Mouse (Mus musculus) liver, embryonic 14.5 days (tissue): ENCODE data around the gene Cyp2d11. TPM values are rescaled to one million over a fixed set of nuclear protein-coding genes. Genes with fewer than 3 reads are reported as not detected.
A peak's percentile ranks its signal among the peaks of the same experiment; 100 is the strongest.

Experiments
- ATAC-seq: fragments of 200-750 bp; cut with Nextera tagmentation; 2 replicates; pipeline ENCODE4 v1.8.0; 2017; ENCODE audit warnings: moderate number of reproducible peaks, mild to moderate bottlenecking, moderate library complexity; ENCODE audit not compliant: insufficient read depth
- DNase-seq, 3 experiments: peaks; one replicate each; pipeline ENCODE4 v3.0.0-alpha.2; 2012 to 2013; ENCODE audit warnings: low read depth in 3 of 3, low spot score in 3 of 3
- H3K27ac ChIP-seq: fragments of 300-500 bp; sonication (generic); 2 replicates; pipeline ENCODE4 v1.5.1; 2014; ENCODE audit warnings: moderate library complexity, mild to moderate bottlenecking, control low read depth, inconsistent platforms
- H3K27me3 ChIP-seq: fragments of 300-500 bp; sonication (generic); 2 replicates; pipeline ENCODE4 v1.6.1; 2014; ENCODE audit warnings: mild to moderate bottlenecking, low read length, moderate library complexity; ENCODE audit not compliant: control insufficient read depth, insufficient read depth
- H3K36me3 ChIP-seq: fragments of 300-500 bp; sonication (generic); replicated peaks from 2 replicates; pipeline ENCODE4 v1.6.1; 2014; ENCODE audit warnings: low read depth; ENCODE audit not compliant: control insufficient read depth, insufficient read depth
- H3K4me1 ChIP-seq, 2 experiments: fragments of 200-500 bp in 1 of 2; fragments of 300-500 bp in 1 of 2; sonication (generic) in 1 of 2; replicated peaks; 2 replicates each; pipeline ENCODE4 v1.6.1; 2012 to 2014; ENCODE audit warnings: antibody characterized with exemption in 1 of 2, inconsistent platforms in 1 of 2, low read length in 1 of 2; ENCODE audit not compliant: control insufficient read depth in 2 of 2, insufficient read depth in 2 of 2
- H3K4me2 ChIP-seq: fragments of 300-500 bp; sonication (generic); 2 replicates; pipeline ENCODE4 v1.6.1; 2014; ENCODE audit warnings: low read depth, mild to moderate bottlenecking, control low read depth, moderate library complexity
- H3K4me3 ChIP-seq, 2 experiments: fragments of 200-500 bp in 1 of 2; fragments of 300-500 bp in 1 of 2; sonication (generic) in 1 of 2; 2 replicates each; pipeline ENCODE4 v1.5.1; 2012 to 2014; ENCODE audit warnings: low read depth in 2 of 2, low read length in 2 of 2, mild to moderate bottlenecking in 2 of 2, control low read depth in 1 of 2, inconsistent platforms in 1 of 2, moderate library complexity in 1 of 2; ENCODE audit not compliant: insufficient read depth in 1 of 2
- H3K9ac ChIP-seq: fragments of 300-500 bp; sonication (generic); replicated peaks from 2 replicates; pipeline ENCODE4 v1.6.1; 2014; ENCODE audit warnings: mild to moderate bottlenecking, control low read depth, moderate library complexity
- H3K9me3 ChIP-seq: fragments of 300-500 bp; sonication (generic); 2 replicates; pipeline ENCODE4 v1.6.1; 2016; ENCODE audit warnings: low read length, mixed read lengths; ENCODE audit not compliant: control insufficient read depth
- CTCF ChIP-seq: IDR thresholded peaks from 2 replicates; pipeline ENCODE4 v1.5.1; 2016; ENCODE audit warnings: antibody characterized with exemption, low read depth, control low read depth
- EP300 ChIP-seq: IDR thresholded peaks from 2 replicates; pipeline ENCODE4 v1.6.1; 2016; ENCODE audit warnings: antibody characterized with exemption, low read depth
- WGBS: fragments of 180-500 bp; shearing (Covaris S2); extraction: QIAGEN DNeasy Blood & Tissue Kit; methylation state at CpG from one replicate; pipeline ENCODE4 v1.1.7; 2014; ENCODE audit not compliant: insufficient replicate concordance; 5-methylcytosine and 5-hydroxymethylcytosine counted together
- polyA plus RNA-seq, 2 experiments: library from polyadenylated mRNA; depleted of rRNA in 1 of 2; stranded (reverse) in 1 of 2; unstranded in 1 of 2; fragments of >200 nt; fragmentation: Nextera tagmentation in 1 of 2; extraction: Ambion mirVana in 1 of 2; gene quantifications; 2 replicates each; pipeline versions ENCODE4 v1.2.1 to v1.2.3; 2012 to 2014

Gene Cyp2d11
- polyA plus RNA-seq, 2 experiments = 0.09 TPM; not detected in 1

DNA sequence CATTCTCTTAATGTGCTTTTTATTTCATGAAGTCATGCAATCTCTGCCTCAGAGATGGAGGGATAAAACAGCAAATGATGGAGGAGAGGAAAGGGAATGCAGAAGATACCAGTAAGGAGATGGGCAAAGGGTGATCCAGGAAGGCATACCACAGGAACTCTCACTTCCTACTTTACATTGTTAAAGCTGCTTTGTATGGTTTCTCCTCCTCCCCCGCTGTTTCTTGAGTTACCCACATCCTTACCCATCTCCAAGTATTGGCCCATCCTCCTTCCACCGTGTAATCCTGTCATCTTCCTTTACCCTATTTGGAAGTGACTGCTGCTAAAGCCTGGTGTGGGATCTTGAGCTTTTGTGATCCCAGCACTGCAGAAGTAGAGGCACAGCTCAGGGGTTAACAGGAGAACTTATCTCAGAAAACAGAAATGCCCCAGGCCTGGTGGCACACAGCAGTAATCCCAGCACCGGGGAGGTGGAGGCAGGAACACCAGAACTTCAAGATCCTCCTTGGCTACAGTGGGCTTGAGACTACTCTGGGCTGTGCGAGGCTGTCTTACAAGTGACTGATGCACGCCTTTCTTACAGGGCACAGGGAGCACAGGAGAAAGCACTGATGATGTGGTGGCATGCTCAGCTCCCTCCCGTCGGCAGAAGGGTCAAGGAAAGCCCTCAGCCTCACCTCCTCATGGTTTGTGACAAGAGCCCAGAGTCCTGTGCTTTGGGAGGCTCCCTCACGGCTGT lies 45.4 kb downstream of the Cyp2d11 start:
- peak overlapping the region; percentile 18; the same call in 1 of the 2 replicates for H3K9ac ChIP-seq
- TF ChIP-seq EP300 = no peak
- TF ChIP-seq CTCF = no peak
- H3K9me3 ChIP-seq = no peaks in the 10 kb centered on the region
- DNase-seq (no peak), ATAC-seq (no peak)
- H3K27me3 ChIP-seq = no peaks in the 10 kb centered on the region
- H3K27ac ChIP-seq = no peak overlapping the region
- no peak overlapping the region for H3K4me3 ChIP-seq
- peak overlapping the region; percentile 97 for H3K4me2 ChIP-seq
- peaks cover 60% of the 10 kb centered on the region for H3K36me3 ChIP-seq
- 67% methylated on average over 8 of the region's 8 CpGs for WGBS
- peaks cover 60 to 75% of the 10 kb centered on the region in 2 experiments for H3K4me1 ChIP-seq

DNA sequence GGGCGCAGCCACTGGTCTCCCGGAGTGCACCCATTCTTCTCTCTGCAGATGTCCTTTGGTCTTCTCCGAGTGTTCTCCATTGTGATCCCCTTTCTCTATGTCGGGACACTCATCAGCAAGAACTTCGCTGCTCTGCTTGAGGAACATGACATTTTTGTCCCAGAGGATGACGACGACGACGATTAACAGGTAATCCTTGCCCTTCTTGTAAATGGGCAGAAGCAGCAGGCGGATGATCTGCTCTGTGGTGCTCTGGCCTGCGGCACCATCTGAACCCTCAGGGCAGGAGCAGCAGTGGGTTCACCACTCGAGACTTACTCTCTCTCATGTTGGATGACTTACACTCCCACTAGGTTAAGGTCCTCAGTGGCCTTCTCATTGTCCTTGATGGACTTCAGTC lies 46.0 kb downstream of the Cyp2d11 start:
- Histone ChIP-seq H3K4me3 (peak overlapping the region in 1 of 2 experiments; percentile 80; a peak in 2 of 4 replicates), H3K36me3 (peaks cover 65% of the 10 kb centered on the region), H3K27ac (no peak overlapping the region), H3K9me3 (no peaks in the 10 kb centered on the region), H3K4me2 (peak overlapping the region; percentile 97), H3K9ac (peak overlapping the region; percentile 13; the same call in 1 of the 2 replicates), H3K4me1 (peaks cover 66 to 76% of the 10 kb centered on the region in 2 experiments), H3K27me3 (no peaks in the 10 kb centered on the region)
- ATAC-seq (no peak), DNase-seq (no peak)
- TF ChIP-seq CTCF = no peak
- no peak for TF ChIP-seq EP300
- 90% methylated on average over 12 of the region's 12 CpGs for WGBS

DNA sequence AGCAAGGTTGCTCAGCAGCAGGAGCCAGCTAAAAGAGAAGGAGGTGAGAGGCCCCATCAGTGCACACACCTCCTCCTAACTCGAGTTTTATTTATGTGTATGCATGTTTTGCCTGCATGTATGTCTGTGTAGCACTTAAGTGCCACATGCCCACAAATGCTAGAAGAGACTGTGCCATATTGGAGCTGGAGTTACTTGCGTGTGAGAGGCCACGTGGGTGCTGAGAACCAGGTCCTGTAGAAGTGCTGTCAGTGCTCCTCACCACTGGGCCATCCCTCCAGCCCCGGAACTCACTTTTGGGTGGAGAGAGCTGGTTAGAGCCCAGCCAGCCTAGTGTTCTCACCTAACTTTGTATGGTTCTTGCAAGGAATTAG lies 46.5 kb downstream of the Cyp2d11 start:
- Histone ChIP-seq H3K36me3 (peaks cover 63% of the 10 kb centered on the region), H3K9ac (peak overlapping the region; percentile 68), H3K27me3 (no peaks in the 10 kb centered on the region), H3K4me2 (peak overlapping the region; percentile 97), H3K4me1 (peaks cover 68 to 78% of the 10 kb centered on the region in 2 experiments), H3K4me3 (peak overlapping the region; percentile 80 to 89), H3K27ac (peak overlapping the region; percentile 88), H3K9me3 (no peaks in the 10 kb centered on the region)
- ATAC-seq = no peak
- TF ChIP-seq CTCF (no peak), EP300 (no peak)
- WGBS = 69% methylated on average over 4 of the region's 4 CpGs
- DNase-seq = no peak

DNA sequence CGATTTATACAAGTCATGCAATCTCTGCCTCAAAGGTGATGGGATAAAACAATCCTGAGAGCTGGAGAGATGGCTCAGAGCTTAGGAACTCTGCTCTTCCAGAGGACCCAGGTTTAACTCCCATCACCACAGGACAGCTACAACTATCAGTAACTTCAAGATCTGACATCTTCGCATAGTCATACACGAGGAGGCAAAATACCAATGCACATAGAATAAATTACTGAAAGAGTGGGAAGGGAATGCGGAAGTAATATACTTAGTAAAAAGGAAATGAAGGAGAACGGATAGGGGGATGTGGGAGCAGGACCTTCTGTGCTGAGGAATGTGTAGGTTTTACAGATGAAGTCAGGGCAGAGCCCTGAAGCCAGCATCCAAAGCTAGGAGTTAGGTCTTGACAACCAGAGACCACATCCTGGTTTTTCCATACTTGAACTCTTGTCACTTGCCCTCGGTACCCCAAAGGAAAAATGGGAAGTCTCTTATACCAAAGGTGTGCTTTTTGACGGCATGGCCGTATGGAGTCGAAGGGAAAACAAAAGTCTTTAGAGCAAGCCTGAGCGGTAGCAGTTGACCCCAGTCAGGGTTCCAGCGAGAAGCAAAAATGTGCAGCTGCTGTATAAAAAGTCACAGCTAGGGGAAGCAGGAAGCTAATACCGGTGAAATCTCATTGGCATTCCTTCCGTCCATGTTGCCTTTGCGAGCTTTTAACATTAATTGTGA lies 47.1 kb downstream of the Cyp2d11 start:
- Histone ChIP-seq H3K4me2 (peak overlapping the region; percentile 97), H3K9me3 (no peaks in the 10 kb centered on the region), H3K9ac (peak overlapping the region; percentile 68), H3K4me1 (peaks cover 65 to 77% of the 10 kb centered on the region in 2 experiments), H3K27ac (peak overlapping the region; percentile 88), H3K4me3 (peak overlapping the region; percentile 80 to 89), H3K27me3 (no peaks in the 10 kb centered on the region), H3K36me3 (peaks cover 63% of the 10 kb centered on the region)
- TF ChIP-seq EP300 = no peak
- TF ChIP-seq CTCF = peak; percentile 33; the same call in 1 of the 2 replicates
- DNase-seq (no peak), ATAC-seq (no peak)
- WGBS = 35% methylated on average over 14 of the region's 14 CpGs
